Mouse (Mus musculus) midbrain, postnatal 0 days (tissue): ENCODE results near the gene Negr1. TPM values are rescaled to one million over a fixed set of nuclear protein-coding genes. Genes with fewer than 3 reads are reported as not detected.

Source experiments
- ATAC-seq: fragments of 200-750 bp; cut with Nextera tagmentation; 2 replicates; pipeline ENCODE4 v1.8.0; 2017; ENCODE audit warnings: moderate number of reproducible peaks, mild to moderate bottlenecking, moderate TSS enrichment, moderate library complexity; ENCODE audit not compliant: low FRiP score
- DNase-seq: peaks from one replicate; pipeline ENCODE4 v3.0.0-alpha.2; 2015; ENCODE audit warnings: low spot score
- H3K27ac ChIP-seq: fragments of 300-500 bp; sonication (generic); 2 replicates; pipeline ENCODE4 v1.5.1; 2014; ENCODE audit warnings: low read depth, mild to moderate bottlenecking, low read length, mixed read lengths
- H3K27me3 ChIP-seq: fragments of 300-500 bp; sonication (generic); 2 replicates; pipeline ENCODE4 v1.6.1; 2014; ENCODE audit warnings: low read length, control low read depth, mixed read lengths; ENCODE audit not compliant: insufficient read depth
- H3K36me3 ChIP-seq: fragments of 300-500 bp; sonication (generic); 2 replicates; pipeline ENCODE4 v1.6.1; 2014; ENCODE audit warnings: low read length, control low read depth, mixed read lengths; ENCODE audit not compliant: insufficient read depth
- H3K4me1 ChIP-seq: fragments of 300-500 bp; sonication (generic); 2 replicates; pipeline ENCODE4 v1.6.1; 2014; ENCODE audit warnings: mild to moderate bottlenecking, control low read depth, antibody characterized with exemption, low read length, mixed read lengths; ENCODE audit not compliant: insufficient read depth
- H3K4me2 ChIP-seq: fragments of 300-500 bp; sonication (generic); 2 replicates; pipeline ENCODE4 v1.6.1; 2014; ENCODE audit warnings: low read depth, mild to moderate bottlenecking, low read length, mixed read lengths; ENCODE audit not compliant: poor library complexity, severe bottlenecking
- H3K4me3 ChIP-seq: fragments of 300-500 bp; sonication (generic); 2 replicates; pipeline ENCODE4 v1.5.1; 2014; ENCODE audit warnings: low read depth, mild to moderate bottlenecking, low read length, moderate library complexity
- H3K9ac ChIP-seq: fragments of 300-500 bp; sonication (generic); replicated peaks from 2 replicates; pipeline ENCODE4 v1.6.1; 2014; ENCODE audit warnings: mild to moderate bottlenecking, low read length, moderate library complexity, mixed read lengths; ENCODE audit not compliant: poor library complexity, severe bottlenecking
- H3K9me3 ChIP-seq: fragments of 300-500 bp; sonication (generic); 2 replicates; pipeline ENCODE4 v1.6.1; 2016; ENCODE audit warnings: low read length, control low read depth
- CTCF ChIP-seq: IDR thresholded peaks from 2 replicates; pipeline ENCODE4 v1.5.1; 2016; ENCODE audit warnings: antibody characterized with exemption, mild to moderate bottlenecking
- WGBS: fragments of 180-500 bp; shearing (Covaris S2); extraction: QIAGEN DNeasy Blood & Tissue Kit; methylation state at CpG from one replicate; pipeline ENCODE4 v1.1.7; 2014; 5-methylcytosine and 5-hydroxymethylcytosine counted together
- polyA plus RNA-seq: library from polyadenylated mRNA; unstranded; fragments of >200 nt; fragmentation: Nextera tagmentation; extraction: Ambion mirVana; gene quantifications from 2 replicates; pipeline ENCODE4 v1.2.1, GENCODE M21; 2015
- total RNA-seq: library from RNA; depleted of rRNA; stranded (reverse); fragments of >200 nt; gene quantifications from 2 replicates; pipeline ENCODE4 v1.2.3, GENCODE M21; 2014

Negr1 gene
- total and polyA plus RNA-seq, 2 experiments from 2014 or later = 80.2 to 180 TPM

GRCm38 (mm10) chr3:157116024-157116423, 554.4 kb downstream of the Negr1 start:
- Histone ChIP-seq H3K27ac (0 out of 2 replicates have a peak overlapping the region, but pooled peaks have one; percentile 49), H3K27me3 (no peaks in the 10 kb centered on the region), H3K4me1 (no peaks in the 10 kb centered on the region), H3K9me3 (no peaks in the 10 kb centered on the region), H3K4me2 (no peak overlapping the region), H3K36me3 (no peaks in the 10 kb centered on the region), H3K9ac (no peak overlapping the region), H3K4me3 (no peak overlapping the region)
- ATAC-seq = no peak; the same call in 1 of the 2 replicates
- DNase-seq = no peak
- WGBS = 97% methylated on average over 1 of the region's 1 CpGs
- no peak for TF ChIP-seq CTCF

DNA sequence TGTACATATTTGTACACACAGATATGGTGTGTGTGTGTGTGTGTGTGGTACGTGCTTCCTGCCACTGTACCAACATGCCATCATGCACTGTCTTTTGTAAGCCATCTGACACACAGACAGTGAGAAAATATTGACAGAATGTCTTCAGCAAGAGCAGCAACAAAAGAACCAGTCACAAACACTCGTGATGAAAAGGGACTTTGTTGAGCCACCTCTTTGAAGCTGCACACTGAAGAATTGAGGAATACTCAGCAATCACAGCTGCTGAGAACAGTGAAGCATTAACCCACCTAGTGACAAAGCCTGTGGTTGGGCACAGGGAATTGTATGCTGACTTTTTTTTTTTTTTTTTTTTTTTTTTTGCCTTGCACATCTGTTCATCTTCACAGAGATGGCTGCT, 558.3 kb downstream of the Negr1 start:
- Histone ChIP-seq H3K4me3 (no peak overlapping the region), H3K4me2 (no peak overlapping the region), H3K9me3 (no peaks in the 10 kb centered on the region), H3K27me3 (no peaks in the 10 kb centered on the region), H3K36me3 (no peaks in the 10 kb centered on the region), H3K4me1 (no peaks in the 10 kb centered on the region), H3K9ac (no peak overlapping the region), H3K27ac (no peak overlapping the region)
- ATAC-seq (no peak), DNase-seq (no peak)
- no peak for TF ChIP-seq CTCF
- 30% methylated on average over 2 of the region's 2 CpGs for WGBS

- TF ChIP-seq CTCF = no peak
- no peaks in the 10 kb centered on the region for H3K36me3 ChIP-seq
- H3K4me1 ChIP-seq = no peaks in the 10 kb centered on the region
- DNase-seq (no peak), ATAC-seq (no peak)
- H3K4me3 ChIP-seq = no peak overlapping the region
- H3K9me3 ChIP-seq = no peaks in the 10 kb centered on the region
- H3K27me3 ChIP-seq = no peaks in the 10 kb centered on the region
- no peak overlapping the region for H3K4me2 ChIP-seq
- no peak overlapping the region for H3K27ac ChIP-seq
- H3K9ac ChIP-seq = no peak overlapping the region
- WGBS = 87% methylated on average over 14 of the region's 14 CpGs
These were observed 584.7 kb downstream of the Negr1 start for GRCm38 (mm10) chr3:157146124-157146855.

- Histone ChIP-seq H3K9ac (no peak overlapping the region), H3K27me3 (no peaks in the 10 kb centered on the region), H3K9me3 (no peaks in the 10 kb centered on the region), H3K4me1 (0 out of 2 replicates have a peak, but pooled peaks cover 3% of the 10 kb centered on the region), H3K36me3 (no peaks in the 10 kb centered on the region), H3K27ac (peak overlapping the region; percentile 43; the same call in 1 of the 2 replicates), H3K4me2 (no peak overlapping the region), H3K4me3 (no peak overlapping the region)
- no peak for TF ChIP-seq CTCF
- ATAC-seq = 0 out of 2 replicates have a peak, but pooled peaks have one; percentile 49
- 66% methylated on average over 3 of the region's 3 CpGs for WGBS
- no peak for DNase-seq
These were observed 593.3 kb downstream of the Negr1 start for GRCm38 (mm10) chr3:157154902-157155301.

DNA sequence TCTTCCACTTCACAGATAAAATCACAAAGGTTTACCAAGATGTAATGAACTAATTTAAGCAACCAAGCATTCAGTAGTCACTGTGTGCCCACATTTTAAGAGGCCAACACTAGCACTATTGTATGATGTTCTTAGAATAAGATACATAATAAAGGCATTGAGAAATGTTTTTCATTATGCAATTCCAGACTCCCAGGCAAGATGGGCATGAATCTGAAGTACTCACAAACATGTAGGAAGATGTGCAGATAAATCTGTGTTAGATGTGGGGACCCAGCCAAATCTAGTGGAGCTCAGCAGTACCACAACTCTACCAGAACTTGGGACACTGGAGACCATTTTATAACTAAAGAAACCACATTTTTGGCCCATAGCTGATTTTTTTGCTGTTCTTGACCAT, 593.9 kb downstream of the Negr1 start:
- no peaks in the 10 kb centered on the region for H3K36me3 ChIP-seq
- H3K27ac ChIP-seq = no peak overlapping the region
- ATAC-seq (no peak), DNase-seq (no peak)
- H3K9me3 ChIP-seq = no peaks in the 10 kb centered on the region
- H3K27me3 ChIP-seq = no peaks in the 10 kb centered on the region
- H3K4me1 ChIP-seq = 0 out of 2 replicates have a peak, but pooled peaks cover 3% of the 10 kb centered on the region
- no peak overlapping the region for H3K4me3 ChIP-seq
- H3K4me2 ChIP-seq = no peak overlapping the region
- TF ChIP-seq CTCF = no peak
- H3K9ac ChIP-seq = no peak overlapping the region

DNA sequence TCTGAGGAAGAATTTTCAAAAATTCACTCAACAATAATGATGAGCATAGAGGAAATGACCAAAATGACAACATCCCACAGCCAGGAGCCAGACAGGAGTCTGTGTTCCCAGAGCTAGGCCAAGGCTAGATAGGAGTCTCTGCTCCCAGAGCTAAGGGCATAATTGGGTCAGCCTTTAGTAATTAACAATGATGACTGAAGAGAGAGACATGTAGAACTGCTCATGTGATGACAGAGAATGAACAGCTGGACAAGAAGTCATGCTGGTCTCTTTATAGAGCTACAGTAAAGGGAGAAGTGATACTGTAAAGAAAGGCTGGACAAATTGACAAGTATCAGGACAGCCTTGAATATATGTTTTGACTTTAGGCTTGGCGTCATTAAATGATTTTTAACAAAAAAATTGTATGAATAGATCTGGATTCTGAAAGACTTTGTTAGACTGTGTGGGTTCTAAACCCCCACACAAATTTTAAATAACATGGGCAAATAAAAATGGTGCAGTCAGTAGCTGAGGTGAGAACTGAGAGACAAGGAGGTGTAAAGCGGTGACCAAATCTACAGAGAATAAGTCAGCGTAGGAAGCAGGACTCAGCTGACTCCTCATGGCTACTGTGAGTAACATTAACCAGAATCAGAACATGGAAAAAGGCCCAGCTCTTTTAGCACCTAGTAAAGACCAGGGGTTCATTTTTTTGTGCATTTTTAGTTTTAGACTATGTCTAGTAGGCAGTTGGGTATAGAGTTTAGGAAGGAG, 603.4 kb downstream of the Negr1 start:
- H3K4me1 ChIP-seq = no peaks in the 10 kb centered on the region
- H3K27ac ChIP-seq = no peak overlapping the region
- no peak for TF ChIP-seq CTCF
- H3K27me3 ChIP-seq = no peaks in the 10 kb centered on the region
- no peak overlapping the region for H3K9ac ChIP-seq
- H3K4me3 ChIP-seq = no peak overlapping the region
- DNase-seq = no peak
- H3K9me3 ChIP-seq = no peaks in the 10 kb centered on the region
- H3K36me3 ChIP-seq = no peaks in the 10 kb centered on the region
- no peak for ATAC-seq
- 95% methylated on average over 3 of the region's 3 CpGs for WGBS
- no peak overlapping the region for H3K4me2 ChIP-seq
